Mouse (Mus musculus) myocyte (in vitro differentiated cells): ENCODE measurements around the gene Hist1h3f. TPM values are rescaled to one million over a fixed set of nuclear protein-coding genes. Genes with fewer than 3 reads are reported as not detected.
"Not testable (repeated sequence)": the region's sequence is repeated elsewhere in the genome, so short reads cannot be mapped to it uniquely, and the experiment has no call there.

ENCODE experiments used
- H3K27me3 ChIP-seq: one replicate; pipeline ENCODE4 v1.6.1; 2011; ENCODE audit not compliant: control insufficient read depth, insufficient read depth, insufficient read length
- H3K36me3 ChIP-seq: one replicate; pipeline ENCODE4 v1.6.1; 2011; ENCODE audit not compliant: control insufficient read depth, insufficient read depth
- H3K4me2 ChIP-seq: one replicate; pipeline ENCODE4 v1.6.1; 2011; ENCODE audit warnings: low read depth, control low read depth
- H3K4me3 ChIP-seq: one replicate; pipeline ENCODE4 v1.5.1; 2011; ENCODE audit warnings: mild to moderate bottlenecking, control low read depth, moderate library complexity
- H3K79me2 ChIP-seq: one replicate; pipeline ENCODE4 v1.6.1; 2011; ENCODE audit not compliant: control insufficient read depth, insufficient read depth
- H3ac ChIP-seq: one replicate; pipeline ENCODE4 v1.6.1; 2011; ENCODE audit not compliant: control insufficient read depth, insufficient read length
- CEBPB ChIP-seq: IDR thresholded peaks from 2 replicates; pipeline ENCODE4 v1.6.1; 2011; ENCODE audit warnings: mild to moderate bottlenecking, moderate library complexity; ENCODE audit not compliant: poor library complexity, insufficient read depth, severe bottlenecking
- E2F4 ChIP-seq: IDR thresholded peaks from one replicate; pipeline ENCODE4 v1.6.1; 2011; ENCODE audit warnings: mild to moderate bottlenecking, control low read depth, moderate library complexity; ENCODE audit not compliant: insufficient read depth
- MAX ChIP-seq: IDR thresholded peaks from one replicate; pipeline ENCODE4 v1.6.1; 2011; ENCODE audit warnings: low read depth, mild to moderate bottlenecking, control low read depth
- MYOD1 ChIP-seq, 3 experiments: IDR thresholded peaks; one replicate each; pipeline ENCODE4 v1.6.1; 2011; ENCODE audit warnings: control low read depth in 2 of 3, low read depth in 2 of 3, mild to moderate bottlenecking in 2 of 3, moderate library complexity in 1 of 3; ENCODE audit not compliant: insufficient read length in 2 of 3, control insufficient read depth in 1 of 3
- MYOG ChIP-seq, 3 experiments: IDR thresholded peaks; one replicate each; pipeline ENCODE4 v1.6.1; 2011; ENCODE audit warnings: control low read depth in 2 of 3, low read depth in 2 of 3, mild to moderate bottlenecking in 2 of 3; ENCODE audit not compliant: insufficient read length in 2 of 3, control insufficient read depth in 1 of 3, insufficient read depth in 1 of 3
- POLR2A ChIP-seq: IDR thresholded peaks from one replicate; pipeline ENCODE4 v1.6.1; 2011; ENCODE audit warnings: low read depth, mild to moderate bottlenecking, control low read depth, moderate library complexity; ENCODE audit not compliant: insufficient read length
- POLR2AphosphoS2 ChIP-seq: IDR thresholded peaks from one replicate; pipeline ENCODE4 v1.6.1; 2011; ENCODE audit warnings: low read depth, control low read depth; ENCODE audit not compliant: insufficient read length
- REST ChIP-seq: IDR thresholded peaks from one replicate; pipeline ENCODE4 v1.6.1; 2011; ENCODE audit warnings: mild to moderate bottlenecking, control low read depth, moderate library complexity; ENCODE audit not compliant: insufficient read depth, insufficient read length
- SRF ChIP-seq: IDR thresholded peaks from one replicate; pipeline ENCODE4 v1.6.1; 2011; ENCODE audit warnings: low read depth; ENCODE audit not compliant: control insufficient read depth, insufficient read length
- TCF12 ChIP-seq: IDR thresholded peaks from one replicate; pipeline ENCODE4 v1.6.1; 2011; ENCODE audit warnings: mild to moderate bottlenecking, control low read depth; ENCODE audit not compliant: poor library complexity, insufficient read depth, severe bottlenecking
- TCF3 ChIP-seq: IDR thresholded peaks from one replicate; pipeline ENCODE4 v1.6.1; 2011; ENCODE audit warnings: low read depth, control low read depth; ENCODE audit not compliant: insufficient read length
- USF1 ChIP-seq: IDR thresholded peaks from one replicate; pipeline ENCODE4 v1.6.1; 2011; ENCODE audit warnings: low read depth, mild to moderate bottlenecking, control low read depth, moderate library complexity
- polyA plus RNA-seq: library from polyadenylated mRNA; unstranded; fragments of >200 nt; fragmentation: generic; extraction: Trizol; gene quantifications from one replicate; pipeline ENCODE4 v1.2.1, GENCODE M21; 2012; ENCODE audit warnings: missing spikeins

The Hist1h3f gene
- polyA plus RNA-seq, 1 experiment, result 0.91 TPM

DNA sequence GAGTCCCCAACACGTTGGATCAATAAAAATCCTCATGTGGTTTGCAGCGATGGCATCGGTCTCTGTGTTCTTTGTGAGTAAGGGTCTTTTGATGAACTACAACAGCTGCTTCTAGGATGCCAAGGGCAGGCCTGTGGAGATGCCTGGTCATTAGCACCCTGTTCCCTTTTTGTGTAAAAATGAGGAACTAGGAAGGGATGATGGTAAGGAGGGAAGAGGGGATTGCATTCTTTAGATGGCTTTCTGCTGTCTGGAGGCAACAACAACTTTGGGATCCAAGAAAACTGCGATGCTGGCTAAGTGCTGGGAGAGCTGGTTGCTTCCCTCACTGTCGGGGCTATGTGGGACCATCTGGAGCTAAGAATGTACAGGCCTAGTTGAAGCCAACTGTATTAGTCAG is 5.6 kb upstream of the Hist1h3f start:
- H3ac ChIP-seq, result no peak overlapping the region

DNA sequence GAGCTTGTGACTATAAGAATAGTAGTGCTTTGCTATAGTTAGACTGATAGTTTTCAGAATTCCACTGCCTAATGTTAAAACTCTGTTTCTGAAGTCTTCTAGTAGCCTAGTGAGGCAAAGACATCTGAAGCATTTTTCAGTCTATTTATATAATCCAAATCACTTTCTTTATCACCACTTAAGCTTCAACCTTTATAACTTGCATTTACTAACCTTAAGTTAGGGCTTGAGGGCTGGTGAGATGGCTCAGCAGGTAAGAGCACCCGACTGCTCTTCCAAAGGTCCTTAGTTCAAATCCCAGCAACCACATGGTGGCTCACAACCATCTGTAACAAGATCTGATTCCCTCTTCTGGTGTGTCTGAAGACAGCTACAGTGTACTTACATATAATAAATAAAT is 4.0 kb upstream of the Hist1h3f start:
- not testable (repeated sequence) for H3K27me3 ChIP-seq, H3ac ChIP-seq, H3K4me2 ChIP-seq, H3K4me3 ChIP-seq, H3K36me3 ChIP-seq, H3K79me2 ChIP-seq

More for the DNA sequence above, 5.6 kb upstream of the Hist1h3f start:
- Histone ChIP-seq H3K79me2 (peaks cover 6% of the 10 kb centered on the region), H3K27me3 (no peaks in the 10 kb centered on the region), H3K4me2 (peak overlapping the region; percentile 83), H3K4me3 (peak overlapping the region; percentile 41), H3K36me3 (no peaks in the 10 kb centered on the region)
- no peak for TF ChIP-seq MYOG (IDR thresholded peaks at IDR 0.05; ENCODE audit: control insufficient read depth in 1 of 3, insufficient read depth in 1 of 3, insufficient read length in 2 of 3, low read depth in 2 of 3)
- TF ChIP-seq TCF12, result no peak
- TF ChIP-seq TCF3, result no peak
- TF ChIP-seq SRF, result no peak
- TF ChIP-seq POLR2AphosphoS2, result no peak
- no peak for TF ChIP-seq CEBPB
- no peak for TF ChIP-seq USF1

DNA sequence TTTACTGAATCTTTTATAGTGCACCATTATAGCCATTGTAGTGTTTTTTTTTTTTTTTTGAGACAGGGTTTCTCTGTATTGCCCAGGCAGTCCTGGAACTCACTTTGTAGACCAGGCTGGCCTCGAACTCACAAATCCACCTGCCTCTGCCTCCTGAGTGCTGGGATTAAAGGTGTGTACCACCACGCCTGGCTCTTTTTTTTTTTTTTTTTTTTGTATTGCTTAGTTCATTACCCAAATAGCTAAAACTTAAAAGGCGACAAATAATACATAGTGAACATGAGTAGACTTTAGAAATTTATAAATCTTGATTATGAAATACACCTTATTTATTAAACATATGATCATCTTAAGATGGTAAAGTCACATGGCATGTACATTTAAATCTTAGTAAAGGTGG is 2.4 kb upstream of the Hist1h3f start:
- TF ChIP-seq MYOD1 (IDR thresholded peaks at IDR 0.05; ENCODE audit: control insufficient read depth in 1 of 3, insufficient read length in 2 of 3, low read depth in 2 of 3) (no peak), MYOG (IDR thresholded peaks at IDR 0.05; ENCODE audit: control insufficient read depth in 1 of 3, insufficient read depth in 1 of 3, insufficient read length in 2 of 3, low read depth in 2 of 3) (no peak), USF1 (no peak), REST (no peak), E2F4 (no peak), TCF12 (no peak), TCF3 (no peak), MAX (no peak)
- Histone ChIP-seq H3K4me2 (peak overlapping the region; percentile 38), H3K36me3 (no peaks in the 10 kb centered on the region), H3K27me3 (no peaks in the 10 kb centered on the region), H3K79me2 (peaks cover 6% of the 10 kb centered on the region), H3ac (no peak overlapping the region), H3K4me3 (peak overlapping the region; percentile 37)

DNA sequence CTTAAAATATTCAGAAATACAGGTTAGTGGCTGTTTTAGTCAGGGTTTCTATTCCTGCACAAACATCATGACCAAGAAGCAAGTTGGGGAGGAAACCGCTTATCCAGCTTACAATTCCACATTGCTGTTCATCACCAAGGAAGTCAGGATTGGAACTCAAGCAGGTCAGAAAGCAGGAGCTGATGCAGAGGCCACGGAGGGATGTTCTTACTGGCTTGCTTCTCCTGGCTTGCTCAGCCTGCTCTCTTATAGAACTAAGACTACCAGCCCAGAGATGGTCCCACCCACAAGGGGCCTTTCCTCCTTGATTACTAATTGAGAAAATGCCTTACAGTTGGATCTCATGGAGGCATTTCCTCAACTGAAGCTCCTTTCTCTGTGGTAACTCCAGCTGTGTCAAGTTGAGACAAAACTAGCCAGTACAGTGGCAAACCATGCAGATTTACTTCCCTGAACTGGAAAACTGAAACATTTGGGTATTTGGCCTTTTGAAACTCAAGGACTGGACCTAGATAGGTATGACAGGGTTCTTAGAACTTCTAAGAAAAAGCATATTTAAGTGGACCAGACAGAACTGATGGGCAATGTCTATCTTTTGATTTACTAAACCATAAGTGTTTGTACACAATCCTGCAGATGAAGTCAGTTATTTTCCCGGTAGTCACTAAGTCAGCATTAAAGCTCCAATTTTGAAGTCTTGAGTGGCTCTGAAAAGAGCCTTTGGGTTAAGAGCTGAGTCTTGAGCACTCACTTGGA is 1.4 kb upstream of the Hist1h3f start:
- H3K27me3 ChIP-seq, H3K79me2 ChIP-seq, H3K36me3 ChIP-seq, H3ac ChIP-seq: not testable (repeated sequence)
- peak overlapping the region; percentile 91 for H3K4me2 ChIP-seq
- H3K4me3 ChIP-seq, result peak overlapping the region; percentile 37

DNA sequence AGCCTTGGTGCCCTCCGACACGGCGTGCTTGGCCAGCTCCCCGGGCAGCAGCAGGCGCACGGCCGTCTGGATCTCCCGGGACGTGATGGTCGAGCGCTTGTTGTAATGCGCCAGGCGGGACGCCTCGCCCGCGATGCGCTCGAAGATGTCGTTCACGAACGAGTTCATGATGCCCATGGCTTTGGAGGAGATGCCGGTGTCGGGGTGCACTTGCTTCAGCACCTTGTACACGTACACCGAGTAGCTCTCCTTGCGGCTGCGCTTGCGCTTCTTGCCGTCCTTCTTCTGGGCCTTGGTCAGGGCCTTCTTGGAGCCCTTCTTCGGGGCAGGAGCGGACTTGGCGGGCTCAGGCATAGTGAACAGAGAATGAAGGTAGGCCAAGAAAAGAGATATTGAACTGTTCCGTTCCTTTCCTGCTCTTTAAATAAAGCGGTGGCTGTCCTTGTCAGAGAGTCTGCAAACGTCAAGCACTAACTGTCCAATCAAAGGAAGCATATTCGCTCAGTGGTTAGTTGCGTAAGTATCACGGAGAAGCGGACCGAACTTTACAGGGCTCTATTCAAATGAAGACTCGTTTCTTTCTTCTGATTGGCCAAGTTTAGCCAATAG is 749 bp upstream of the Hist1h3f start, which contains the start of gene Hist1h2bh:
TSS of gene Hist1h2bh (minus strand) at position 394 of the 609 bp plus-strand sequence.
- not testable (repeated sequence) for H3K27me3 ChIP-seq, H3K79me2 ChIP-seq, H3K36me3 ChIP-seq, H3ac ChIP-seq
- Histone ChIP-seq H3K4me2 (peak within 1 kb of the TSS; percentile 91), H3K4me3 (peak within 1 kb of the TSS; percentile 37)
- peak; percentile 95 for TF ChIP-seq CEBPB
- peak; percentile 65 for TF ChIP-seq POLR2A
- TF ChIP-seq E2F4, result peak; percentile 68
- TF ChIP-seq POLR2AphosphoS2, result peak; percentile 91

DNA sequence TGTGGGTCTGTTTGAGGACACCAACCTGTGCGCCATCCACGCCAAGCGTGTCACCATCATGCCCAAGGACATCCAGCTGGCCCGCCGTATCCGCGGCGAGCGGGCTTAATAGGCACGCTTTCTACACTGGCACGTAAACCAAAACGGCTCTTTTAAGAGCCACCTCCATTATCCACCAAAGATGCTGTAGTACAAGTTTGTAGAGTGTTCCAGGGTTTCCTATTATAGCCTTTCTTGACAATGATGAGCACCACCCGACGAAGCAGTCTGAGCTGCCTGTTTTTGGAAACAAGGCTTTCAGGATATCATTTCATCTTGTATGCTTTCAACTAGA is 902 bp downstream of the Hist1h3f start:
- not testable (repeated sequence) for H3K79me2 ChIP-seq, H3K27me3 ChIP-seq, H3ac ChIP-seq, H3K36me3 ChIP-seq
- peak overlapping the region; percentile 42 for H3K4me2 ChIP-seq
- H3K4me3 ChIP-seq, result peak overlapping the region; percentile 37
